Mouse (Mus musculus) sigmoid colon, adult 10 weeks (tissue): Measurements from ENCODE around the gene Rtl8b. TPM values are rescaled to one million over a fixed set of nuclear protein-coding genes. Genes with fewer than 3 reads are reported as not detected.

ENCODE experiments used
- polyA plus RNA-seq: library from polyadenylated mRNA; stranded (reverse); fragments of 350-450 nt; fragmentation: Illumina TruSeq; extraction: RNeasy Lipid Tissue Mini Kit (QIAGEN cat#74804); gene quantifications from one replicate; pipeline ENCODE4 v1.2.3, GENCODE M21; 2014; ENCODE audit warnings: low read depth, low replicate concordance

Gene Rtl8b
- 2.5 TPM for polyA plus RNA-seq

DNA sequence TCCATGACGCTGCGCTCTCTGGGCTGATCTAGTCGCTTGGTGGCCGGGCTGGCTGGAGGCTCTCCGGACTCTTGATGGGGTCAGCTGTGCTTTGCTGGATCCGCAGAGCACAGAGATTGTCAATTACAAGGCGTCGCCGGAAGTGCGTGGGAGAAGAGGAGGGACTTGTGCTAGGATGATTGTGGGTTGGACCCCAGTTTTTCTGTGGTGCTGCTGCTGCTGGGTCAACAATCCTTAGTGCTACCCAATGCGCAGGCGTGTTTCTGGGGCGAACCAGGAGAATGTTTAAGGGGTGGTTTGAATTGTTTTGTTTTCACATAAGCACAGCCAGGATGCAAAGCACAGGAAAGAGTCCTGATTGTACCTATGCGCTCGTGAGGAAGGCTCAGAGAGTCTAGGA is at the start of gene Rtl8b:
Gene Rtl8b (minus strand): TSS at position 115 of the 400 bp plus-strand sequence.

DNA sequence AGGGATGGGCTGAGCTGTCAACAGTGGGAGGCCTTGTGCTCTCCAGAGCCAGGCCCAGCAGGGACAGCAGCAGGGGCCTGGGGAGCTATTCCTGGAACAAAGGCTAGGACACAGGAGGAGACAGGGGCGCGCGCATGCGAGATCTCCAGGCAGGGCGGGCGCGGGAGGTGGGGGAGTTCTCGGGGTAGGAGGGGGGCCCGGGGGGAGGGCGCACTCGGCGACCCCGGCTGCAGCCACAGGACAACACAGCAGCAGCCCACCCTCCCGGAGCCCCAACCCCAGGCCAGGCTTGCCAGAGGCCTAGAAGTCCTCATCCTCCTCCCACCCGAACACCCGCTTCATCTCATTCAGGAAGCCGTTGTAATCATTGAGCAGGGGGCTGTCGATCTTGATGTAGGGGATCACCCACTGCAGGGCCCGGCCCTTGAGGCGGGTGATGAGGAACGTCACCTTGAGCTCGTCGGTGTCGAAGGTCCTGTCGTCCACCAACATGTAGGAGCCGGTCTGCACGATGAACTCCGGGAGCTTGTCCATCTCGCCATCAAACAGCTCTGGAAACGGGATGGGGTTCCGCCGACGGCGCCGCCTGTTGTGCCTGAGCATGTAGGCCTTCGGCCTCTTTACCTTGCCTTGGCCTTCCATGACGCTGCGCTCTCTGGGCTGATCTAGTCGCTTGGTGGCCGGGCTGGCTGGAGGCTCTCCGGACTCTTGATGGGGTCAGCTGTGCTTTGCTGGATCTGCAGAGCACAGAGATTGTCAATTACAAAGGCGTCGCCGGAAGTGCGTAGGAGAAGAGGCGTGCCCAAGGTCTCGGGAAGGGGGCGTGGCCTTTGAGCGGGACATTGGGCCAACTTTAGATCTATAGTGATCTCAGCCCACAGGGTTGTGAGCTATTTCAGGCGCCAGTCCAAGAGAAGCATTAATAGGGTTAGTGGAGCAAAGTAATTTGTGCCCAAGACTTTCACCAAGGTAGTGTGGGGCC is 26.9 kb downstream of the Rtl8b start, which contains the start of gene Rtl8a:
Gene Rtl8a (minus strand): TSS at position 703 of the 982 bp plus-strand sequence.

Other genes with a start within 250 kb of the Rtl8b start
- gene Etd, start 235.5 kb downstream of the Rtl8b start, polyA plus RNA-seq, result not detected
- not detected for gene Rtl8c, start 62.4 kb downstream of the Rtl8b start, polyA plus RNA-seq
- not detected for gene Gm14597, start 61.4 kb downstream of the Rtl8b start, polyA plus RNA-seq
- 3.2 TPM for gene Rtl8a, start 26.7 kb downstream of the Rtl8b start, polyA plus RNA-seq
- gene 4930502E18Rik, start 54.4 kb upstream of the Rtl8b start, polyA plus RNA-seq, result 0.73 TPM
- gene 1700013H16Rik, start 87.4 kb upstream of the Rtl8b start, polyA plus RNA-seq, result not detected
- gene Zfp36l3, start 106.0 kb upstream of the Rtl8b start, polyA plus RNA-seq, result not detected
- gene Xlr, start 127.3 kb upstream of the Rtl8b start, polyA plus RNA-seq, result 14.6 TPM